Mouse (Mus musculus) thymus, adult 2 months (tissue): Measurements from ENCODE around the gene Fcf1. TPM values are rescaled to one million over a fixed set of nuclear protein-coding genes. Genes with fewer than 3 reads are reported as not detected.

Source experiments
- DNase-seq: peaks from one replicate; pipeline ENCODE4 v3.0.0; 2021
- H3K27ac ChIP-seq: fragments of 200-500 bp; 2 replicates; pipeline ENCODE4 v1.5.1; 2012; ENCODE audit warnings: low read length, control low read depth; ENCODE audit not compliant: control insufficient read depth, insufficient read depth
- H3K27me3 ChIP-seq: fragments of 200-500 bp; 2 replicates; pipeline ENCODE4 v1.6.1; 2012; ENCODE audit warnings: mild to moderate bottlenecking, low read length, moderate library complexity, mixed read lengths; ENCODE audit not compliant: control insufficient read depth, insufficient read depth
- H3K36me3 ChIP-seq: fragments of 200-500 bp; 2 replicates; pipeline ENCODE4 v1.6.1; 2012; ENCODE audit warnings: mild to moderate bottlenecking, low read length, moderate library complexity; ENCODE audit not compliant: control insufficient read depth, insufficient read depth
- H3K4me1 ChIP-seq: fragments of 200-500 bp; replicated peaks from 2 replicates; pipeline ENCODE4 v1.6.1; 2012; ENCODE audit warnings: low read length; ENCODE audit not compliant: control insufficient read depth, insufficient read depth
- H3K4me3 ChIP-seq: fragments of 200-500 bp; 2 replicates; pipeline ENCODE4 v1.5.1; 2012; ENCODE audit warnings: mild to moderate bottlenecking, low read length, control low read depth, moderate library complexity; ENCODE audit not compliant: control insufficient read depth, insufficient read depth
- CTCF ChIP-seq: fragments of 200-500 bp; IDR thresholded peaks from 2 replicates; pipeline ENCODE4 v1.5.1; 2012; ENCODE audit warnings: mild to moderate bottlenecking, control low read depth, low read length, moderate library complexity, borderline replicate concordance; ENCODE audit not compliant: control insufficient read depth, poor library complexity, insufficient read depth; ENCODE audit errors: extremely low read depth
- POLR2A ChIP-seq: fragments of 200-500 bp; IDR thresholded peaks from 2 replicates; pipeline ENCODE4 v1.6.1; 2012; ENCODE audit warnings: mild to moderate bottlenecking, low read length, control low read depth, moderate library complexity; ENCODE audit not compliant: control insufficient read depth, poor library complexity, insufficient read depth; ENCODE audit errors: extremely low read depth
- WGBS: fragments of 180-500 bp; shearing (Covaris S2); methylation state at CpG from one replicate; pipeline ENCODE4 v1.1.7; 2018; 5-methylcytosine and 5-hydroxymethylcytosine counted together
- polyA plus RNA-seq: library from polyadenylated mRNA; depleted of rRNA; stranded (reverse); fragments of >200 nt; gene quantifications from 2 replicates; pipeline ENCODE4 v1.2.3, GENCODE M21; 2012; rRNA removed

Gene Fcf1
- polyA plus RNA-seq, result 44.1 and 66.2 TPM in 2 replicates

DNA sequence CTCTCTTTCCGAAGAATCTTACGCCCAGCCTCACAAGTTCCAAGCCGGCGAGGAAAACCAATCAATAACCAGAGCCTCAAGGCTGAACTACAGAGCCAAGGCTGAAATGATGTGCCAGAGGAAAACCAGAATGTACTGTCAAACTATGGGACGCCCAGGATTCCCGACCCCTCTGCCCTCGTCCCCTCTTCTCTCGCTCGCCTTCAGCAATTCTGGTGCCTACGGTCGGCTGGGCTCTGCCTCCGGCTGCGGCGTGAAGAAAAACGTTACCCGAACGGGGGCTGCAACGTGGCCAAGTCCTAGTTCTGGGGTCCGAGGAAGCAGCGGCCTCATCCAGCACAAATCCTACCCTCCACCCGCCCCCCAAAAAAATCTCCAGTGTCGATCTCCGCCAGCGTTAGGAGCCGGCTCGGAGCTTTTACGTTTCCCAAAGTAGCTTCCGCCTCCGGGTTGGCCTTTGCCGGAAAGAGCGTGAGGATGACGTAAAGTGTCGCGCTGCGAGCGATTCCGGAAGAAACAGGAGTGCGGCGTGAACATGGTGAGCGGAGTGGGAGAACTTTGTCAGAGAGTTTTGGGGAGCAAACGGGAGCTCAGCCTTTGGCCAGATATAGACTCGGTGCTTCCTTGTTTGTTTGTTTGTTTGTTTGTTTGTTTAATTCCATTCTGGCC, at the start of gene Fcf1, which contains the start of gene Arel1:
Fcf1 (plus strand) TSS at position 470 of the 669 bp plus-strand sequence.
Arel1 (minus strand) TSS at position 473 of the 669 bp plus-strand sequence.
- TF ChIP-seq POLR2A, result peak; percentile 73; the same call in 1 of the 2 replicates
- no peak for TF ChIP-seq CTCF
- peaks cover 29% of the 10 kb centered on the region for H3K36me3 ChIP-seq
- WGBS, result under 1% methylated on average over 42 of the region's 42 CpGs
- H3K4me1 ChIP-seq, result peaks cover 11% of the 10 kb centered on the region
- peak within 1 kb of the TSS; percentile 69 for H3K27ac ChIP-seq
- peak; percentile 92 for DNase-seq
- no peaks in the 10 kb centered on the region for H3K27me3 ChIP-seq
- H3K4me3 ChIP-seq, result peak within 1 kb of the TSS; percentile 98

DNA sequence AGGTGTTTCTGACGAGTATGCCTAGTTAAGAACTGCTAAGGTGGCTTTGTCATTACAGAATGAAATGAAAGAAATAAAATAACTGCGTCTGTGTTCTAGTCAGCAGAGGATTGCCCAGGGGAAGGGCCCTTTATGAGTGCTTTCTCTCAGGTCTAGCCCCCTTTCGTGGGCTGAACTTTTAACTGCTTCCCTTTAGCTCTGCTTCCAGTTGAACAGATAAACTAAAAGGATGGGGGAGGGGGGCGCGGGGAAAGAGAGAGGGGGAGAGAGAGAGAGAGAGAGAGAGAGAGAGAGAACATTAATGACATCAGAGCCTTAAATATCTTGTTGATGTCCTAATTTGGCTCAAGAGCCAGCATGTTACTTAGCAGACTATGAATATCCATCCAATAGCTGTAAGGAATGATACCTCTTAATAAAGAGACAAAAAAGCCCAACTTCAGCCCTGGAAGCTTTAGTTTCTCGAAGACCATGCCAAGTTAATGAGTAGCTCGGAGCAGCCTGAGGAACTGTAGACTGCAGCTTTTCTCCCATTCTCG, 48.7 kb upstream of the Fcf1 start:
- H3K27ac ChIP-seq, result no peak overlapping the region
- no peaks in the 10 kb centered on the region for H3K4me1 ChIP-seq
- H3K4me3 ChIP-seq, result no peak overlapping the region
- H3K36me3 ChIP-seq, result peaks cover 55% of the 10 kb centered on the region
- DNase-seq, result no peak
- no peaks in the 10 kb centered on the region for H3K27me3 ChIP-seq
- 97% methylated on average over 8 of the region's 8 CpGs for WGBS
- TF ChIP-seq CTCF, result no peak
- no peak for TF ChIP-seq POLR2A

DNA sequence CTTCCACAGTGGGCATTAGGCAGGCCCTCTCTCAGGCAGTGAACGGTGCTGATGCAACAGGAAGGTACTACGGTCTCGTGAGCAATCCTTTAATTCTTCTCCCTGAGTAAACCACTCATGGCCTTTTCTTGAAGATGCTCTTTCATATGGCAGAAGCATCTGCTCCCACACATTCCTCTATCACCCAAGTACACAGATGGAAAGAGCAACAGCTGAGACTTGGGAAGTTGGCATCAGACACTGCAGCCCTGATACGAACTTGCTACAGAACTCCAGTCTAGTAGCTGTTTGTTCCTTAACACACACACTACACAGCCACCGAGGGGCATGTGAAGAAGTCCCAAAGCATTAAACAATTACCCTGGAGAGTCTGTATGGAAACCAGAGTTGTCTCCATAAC, 46.4 kb upstream of the Fcf1 start:
- DNase-seq, result no peak
- TF ChIP-seq POLR2A (no peak), CTCF (no peak)
- Histone ChIP-seq H3K27me3 (no peaks in the 10 kb centered on the region), H3K4me3 (no peak overlapping the region), H3K36me3 (peaks cover 57% of the 10 kb centered on the region), H3K27ac (no peak overlapping the region), H3K4me1 (no peaks in the 10 kb centered on the region)
- 96% methylated on average over 5 of the region's 5 CpGs for WGBS

DNA sequence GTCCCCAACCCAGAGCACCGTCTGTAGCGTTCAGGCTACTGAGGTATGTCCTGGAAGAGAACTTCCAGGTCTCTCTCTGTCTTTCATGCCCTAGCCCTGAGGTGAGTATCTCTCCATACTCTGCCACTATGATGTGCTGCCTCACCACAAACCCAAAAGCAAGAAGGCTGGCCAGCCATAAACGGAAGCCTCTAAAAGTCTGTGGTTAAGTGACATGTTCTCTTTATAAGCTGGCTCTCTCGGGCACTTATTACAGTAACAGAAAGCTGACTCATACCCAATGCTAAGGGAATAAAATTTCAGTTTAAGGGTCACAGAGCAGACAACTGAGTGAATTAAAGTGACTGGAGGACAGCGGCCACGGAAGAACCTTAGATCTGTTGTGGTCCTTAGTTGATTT, 44.2 kb upstream of the Fcf1 start:
- no peaks in the 10 kb centered on the region for H3K4me1 ChIP-seq
- TF ChIP-seq POLR2A (no peak), CTCF (no peak)
- peaks cover 59% of the 10 kb centered on the region for H3K36me3 ChIP-seq
- WGBS, result 46% methylated on average over 6 of the region's 6 CpGs
- no peaks in the 10 kb centered on the region for H3K27me3 ChIP-seq
- no peak overlapping the region for H3K27ac ChIP-seq
- no peak overlapping the region for H3K4me3 ChIP-seq
- no peak for DNase-seq

DNA sequence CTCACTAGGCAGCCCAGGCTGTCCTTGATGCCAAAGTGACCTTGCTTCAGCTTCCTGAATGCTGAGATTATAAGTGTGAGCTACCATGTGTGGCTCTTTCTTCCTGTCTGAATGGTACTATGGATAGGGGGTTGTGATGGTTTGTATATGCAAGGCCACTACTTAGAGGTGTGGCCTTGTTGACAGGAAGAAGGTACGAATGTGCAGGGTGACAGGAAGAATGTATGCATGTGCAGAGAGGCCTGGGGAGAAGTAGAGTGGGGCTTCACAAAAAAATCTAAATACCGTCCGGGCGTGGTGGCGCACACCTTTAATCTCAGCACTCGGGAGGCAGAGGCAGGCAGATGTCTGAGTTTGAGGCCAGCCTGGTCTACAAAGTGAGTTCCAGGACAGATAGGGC, 38.5 kb upstream of the Fcf1 start:
- no peak for DNase-seq

DNA sequence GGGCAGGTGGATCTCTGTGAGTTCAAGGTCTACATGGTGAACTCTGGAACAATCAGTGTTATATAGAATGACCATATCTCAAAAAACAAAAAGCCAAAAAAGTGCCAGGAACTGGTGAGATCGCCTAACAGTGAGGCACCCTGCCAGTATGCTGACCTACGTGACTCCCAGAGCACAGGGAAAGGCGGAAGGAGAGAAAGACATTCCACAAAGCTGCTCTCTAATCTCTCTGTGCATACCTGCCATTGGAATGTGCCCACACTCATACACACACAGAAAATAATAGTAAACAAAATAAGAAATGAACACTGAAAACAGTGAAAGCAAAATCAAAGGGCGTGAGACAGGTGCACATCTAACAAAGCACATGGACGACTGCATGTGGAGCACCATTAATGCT, 35.4 kb upstream of the Fcf1 start:
- Histone ChIP-seq H3K4me1 (no peaks in the 10 kb centered on the region), H3K27ac (no peak overlapping the region), H3K36me3 (peaks cover 64% of the 10 kb centered on the region), H3K27me3 (no peaks in the 10 kb centered on the region), H3K4me3 (no peak overlapping the region)
- TF ChIP-seq CTCF (no peak), POLR2A (no peak)
- WGBS, result 91% methylated on average over 5 of the region's 5 CpGs
- DNase-seq, result no peak

More for the DNA sequence above, 38.5 kb upstream of the Fcf1 start:
- H3K4me3 ChIP-seq, result no peak overlapping the region
- WGBS, result 95% methylated on average over 6 of the region's 6 CpGs
- H3K27ac ChIP-seq, result no peak overlapping the region
- TF ChIP-seq POLR2A (no peak), CTCF (no peak)
- peaks cover 66% of the 10 kb centered on the region for H3K36me3 ChIP-seq
- H3K27me3 ChIP-seq, result no peaks in the 10 kb centered on the region
- no peaks in the 10 kb centered on the region for H3K4me1 ChIP-seq

DNA sequence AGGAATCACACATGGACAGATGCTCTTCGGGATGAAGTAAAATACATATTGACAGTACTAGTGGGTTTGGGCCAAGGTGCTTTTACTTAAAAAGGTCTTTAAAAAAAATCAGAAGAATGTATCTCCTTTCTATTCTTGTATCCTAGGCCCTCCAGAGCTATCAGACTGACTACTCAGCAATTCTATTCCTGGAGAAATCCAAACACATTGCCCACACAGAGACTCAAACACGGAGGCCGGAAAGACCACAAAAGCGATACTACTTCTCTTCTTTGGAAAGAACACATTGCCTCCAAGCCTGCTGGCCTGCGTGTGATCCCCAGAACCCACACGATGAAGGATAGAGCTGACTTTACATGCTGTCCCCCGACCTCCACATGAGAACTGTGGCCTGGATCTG, 31.6 kb upstream of the Fcf1 start:
- WGBS, result 96% methylated on average over 7 of the region's 7 CpGs
- Histone ChIP-seq H3K4me3 (no peak overlapping the region), H3K27ac (no peak overlapping the region), H3K4me1 (peaks cover 6% of the 10 kb centered on the region), H3K36me3 (peaks cover 40% of the 10 kb centered on the region), H3K27me3 (no peaks in the 10 kb centered on the region)
- no peak for DNase-seq
- TF ChIP-seq CTCF (no peak), POLR2A (no peak)
